Mouse (Mus musculus) CH12.LX (cell line): Measurements from ENCODE around the gene Pmis2. TPM values are rescaled to one million over a fixed set of nuclear protein-coding genes. Genes with fewer than 3 reads are reported as not detected.

Experiments
- DNase-seq: peaks from one replicate; pipeline ENCODE4 v3.0.0-alpha.2; 2013; ENCODE audit errors: extremely low read depth
- H3K27ac ChIP-seq: 2 replicates; pipeline ENCODE4 v1.5.1; 2012; ENCODE audit warnings: low read depth, mild to moderate bottlenecking, control low read depth, moderate library complexity; ENCODE audit not compliant: insufficient read depth
- H3K27me3 ChIP-seq: replicated peaks from 2 replicates; pipeline ENCODE3; 2012; ENCODE audit warnings: inconsistent platforms
- H3K36me3 ChIP-seq, 2 experiments: replicated peaks in 1 of 2; 2 replicates each; pipeline versions ENCODE3 to v1.6.1; 2012; ENCODE audit warnings: inconsistent platforms in 1 of 2, low read length in 1 of 2, mild to moderate bottlenecking in 1 of 2, mixed read lengths in 1 of 2, moderate library complexity in 1 of 2; ENCODE audit not compliant: control insufficient read depth in 1 of 2, insufficient read depth in 1 of 2
- H3K4me1 ChIP-seq, 2 experiments: 2 replicates each; pipeline ENCODE4 v1.6.1; 2012; ENCODE audit warnings: inconsistent platforms in 1 of 2, moderate library complexity in 1 of 2; ENCODE audit not compliant: insufficient read depth in 2 of 2, control insufficient read depth in 1 of 2
- H3K4me2 ChIP-seq: 2 replicates; pipeline ENCODE4 v1.6.1; 2012; ENCODE audit warnings: low read depth, mild to moderate bottlenecking, control low read depth; ENCODE audit not compliant: poor library complexity, insufficient read depth, severe bottlenecking
- H3K4me3 ChIP-seq, 3 experiments: fragments of 150-350 bp in 1 of 3; sonication (generic) in 1 of 3; replicated peaks in 1 of 3; 2 replicates each; pipeline versions ENCODE3 to v1.5.1; 2011 to 2012; ENCODE audit warnings: low read depth in 2 of 3, low read length in 2 of 3, mild to moderate bottlenecking in 2 of 3, moderate library complexity in 2 of 3, control low read depth in 1 of 3, improper control_type of control experiment in 1 of 3, inconsistent platforms in 1 of 3, mixed read lengths in 1 of 3; ENCODE audit not compliant: poor library complexity in 1 of 3
- H3K79me2 ChIP-seq: replicated peaks from 2 replicates; pipeline ENCODE4 v1.6.1; 2012; ENCODE audit warnings: mild to moderate bottlenecking, moderate library complexity; ENCODE audit not compliant: control insufficient read depth, poor library complexity, insufficient read depth, severe bottlenecking; ENCODE audit errors: extremely low read depth
- H3K9ac ChIP-seq: 2 replicates; pipeline ENCODE4 v1.6.1; 2012; ENCODE audit warnings: low read depth, mild to moderate bottlenecking, control low read depth, moderate library complexity; ENCODE audit not compliant: insufficient read depth
- H3K9me3 ChIP-seq: replicated peaks from 2 replicates; pipeline ENCODE3; 2012; ENCODE audit warnings: low read length, inconsistent platforms, mixed read lengths
- BHLHE40 ChIP-seq: IDR thresholded peaks from 2 replicates; pipeline ENCODE4 v1.6.1; 2011; ENCODE audit warnings: mild to moderate bottlenecking, low read depth, low read length, improper control_type of control experiment
- CHD2 ChIP-seq: IDR thresholded peaks from 2 replicates; pipeline ENCODE4 v1.6.1; 2011; ENCODE audit warnings: low read length, improper control_type of control experiment
- CTCF ChIP-seq, 2 experiments: IDR thresholded peaks in 1 of 2; conservative IDR thresholded peaks in 1 of 2; 2 replicates each; pipeline ENCODE4 v1.5.1; 2011 to 2012; ENCODE audit warnings: low read depth in 2 of 2, low read length in 2 of 2, improper control_type of control experiment in 1 of 2, inconsistent platforms in 1 of 2, mild to moderate bottlenecking in 1 of 2, moderate library complexity in 1 of 2
- ELF1 ChIP-seq: IDR thresholded peaks from 2 replicates; pipeline ENCODE4 v1.6.1; 2014; ENCODE audit warnings: low read depth, mild to moderate bottlenecking, inconsistent platforms, low read length, improper control_type of control experiment
- ETS1 ChIP-seq: conservative IDR thresholded peaks from 2 replicates; pipeline ENCODE4 v1.6.1; 2012; ENCODE audit warnings: low read depth, mild to moderate bottlenecking, inconsistent platforms, low read length, improper control_type of control experiment, moderate library complexity
- GABPA ChIP-seq: IDR thresholded peaks from 2 replicates; pipeline ENCODE4 v1.6.1; 2012; ENCODE audit warnings: low read depth, low read length, improper control_type of control experiment, inconsistent platforms; ENCODE audit not compliant: insufficient replicate concordance
- HCFC1 ChIP-seq: IDR thresholded peaks from 2 replicates; pipeline ENCODE4 v1.6.1; 2012; ENCODE audit warnings: low read depth, mild to moderate bottlenecking, inconsistent platforms, low read length, improper control_type of control experiment
- IRF4 ChIP-seq: IDR thresholded peaks from 2 replicates; pipeline ENCODE4 v1.6.1; 2014; ENCODE audit warnings: low read depth, mild to moderate bottlenecking, inconsistent platforms, low read length, improper control_type of control experiment
- JUN ChIP-seq: IDR thresholded peaks from 2 replicates; pipeline ENCODE4 v1.6.1; 2011; ENCODE audit warnings: low read depth, mild to moderate bottlenecking, low read length, improper control_type of control experiment, moderate library complexity; ENCODE audit not compliant: insufficient read depth
- KAT2A ChIP-seq: IDR thresholded peaks from 2 replicates; pipeline ENCODE4 v1.6.1; 2012; ENCODE audit warnings: low read length, improper control_type of control experiment, inconsistent platforms; ENCODE audit not compliant: insufficient replicate concordance
- MAX ChIP-seq: IDR thresholded peaks from 2 replicates; pipeline ENCODE4 v1.6.1; 2011; ENCODE audit warnings: low read length, improper control_type of control experiment
- MAZ ChIP-seq: IDR thresholded peaks from 2 replicates; pipeline ENCODE4 v1.6.1; 2012; ENCODE audit warnings: low read depth, mild to moderate bottlenecking, inconsistent platforms, low read length, improper control_type of control experiment, moderate library complexity
- MEF2A ChIP-seq: IDR thresholded peaks from 2 replicates; pipeline ENCODE4 v1.6.1; 2014; ENCODE audit warnings: low read depth, mild to moderate bottlenecking, inconsistent platforms, low read length, improper control_type of control experiment, borderline replicate concordance
- MXI1 ChIP-seq: IDR thresholded peaks from 2 replicates; pipeline ENCODE4 v1.6.1; 2011; ENCODE audit warnings: mild to moderate bottlenecking, low read depth, low read length, improper control_type of control experiment
- MYC ChIP-seq: IDR thresholded peaks from 2 replicates; pipeline ENCODE4 v1.6.1; 2011; ENCODE audit warnings: low read depth, mild to moderate bottlenecking, improper control_type of control experiment, low read length
- NELFE ChIP-seq: IDR thresholded peaks from 2 replicates; pipeline ENCODE4 v1.6.1; 2011; ENCODE audit warnings: low read depth, low read length, improper control_type of control experiment
- POLR2A ChIP-seq: IDR thresholded peaks from 2 replicates; pipeline ENCODE4 v1.6.1; 2011; ENCODE audit warnings: low read depth, mild to moderate bottlenecking, improper control_type of control experiment, low read length
- SIN3A ChIP-seq: IDR thresholded peaks from 2 replicates; pipeline ENCODE4 v1.6.1; 2012; ENCODE audit warnings: low read length, improper control_type of control experiment, inconsistent platforms
- TBP ChIP-seq: conservative IDR thresholded peaks from 2 replicates; pipeline ENCODE4 v1.6.1; 2011; ENCODE audit warnings: low read depth, low read length, improper control_type of control experiment
- TCF12 ChIP-seq: IDR thresholded peaks from 2 replicates; pipeline ENCODE4 v1.6.1; 2014; ENCODE audit warnings: low read depth, mild to moderate bottlenecking, inconsistent platforms, low read length, improper control_type of control experiment
- ZC3H11A ChIP-seq: IDR thresholded peaks from 2 replicates; pipeline ENCODE4 v1.6.1; 2012; ENCODE audit warnings: low read depth, mild to moderate bottlenecking, inconsistent platforms, low read length, improper control_type of control experiment
- ZKSCAN1 ChIP-seq: IDR thresholded peaks from 2 replicates; pipeline ENCODE4 v1.6.1; 2012; ENCODE audit warnings: low read depth, inconsistent platforms, low read length, improper control_type of control experiment, borderline replicate concordance
- ZMIZ1 ChIP-seq: IDR thresholded peaks from 2 replicates; pipeline ENCODE4 v1.6.1; 2012; ENCODE audit warnings: low read depth, mild to moderate bottlenecking, inconsistent platforms, low read length, improper control_type of control experiment
- dilution Hi-C: fragments of 300-500 bp; cut with MboI; formaldehyde crosslinking; loops from 2 replicates; pipeline ENCODE4 v1.14.3; 2020; ENCODE audit warnings: low sequenced_read_pairs; ENCODE audit not compliant: extremely low pct_unique_long_range_greater_than_20kb, extremely low pct_ligation_motif_present
- in situ Hi-C: fragments of 300-500 bp; cut with MboI; formaldehyde crosslinking; loops from 3 replicates; pipeline ENCODE4 v1.14.3; 2019; ENCODE audit warnings: low sequenced_read_pairs, low pct_ligation_motif_present, low pct_unique_long_range_greater_than_20kb, mixed read lengths
- polyA plus RNA-seq: library from polyadenylated mRNA; unstranded; fragments of >175 nt; gene quantifications from 2 replicates; pipeline ENCODE4 v1.2.1, GENCODE M21; 2012; ENCODE audit warnings: low read depth; ENCODE audit not compliant: insufficient read length
- total RNA-seq, 2 experiments: library from RNA; depleted of rRNA; stranded (reverse); fragments of 300-350 nt in 1 of 2; fragments of >200 nt in 1 of 2; gene quantifications; 2 replicates each; pipeline ENCODE4 v1.2.3; 2012 to 2014

Pmis2 gene
- total and polyA plus RNA-seq, 3 experiments: not detected

DNA sequence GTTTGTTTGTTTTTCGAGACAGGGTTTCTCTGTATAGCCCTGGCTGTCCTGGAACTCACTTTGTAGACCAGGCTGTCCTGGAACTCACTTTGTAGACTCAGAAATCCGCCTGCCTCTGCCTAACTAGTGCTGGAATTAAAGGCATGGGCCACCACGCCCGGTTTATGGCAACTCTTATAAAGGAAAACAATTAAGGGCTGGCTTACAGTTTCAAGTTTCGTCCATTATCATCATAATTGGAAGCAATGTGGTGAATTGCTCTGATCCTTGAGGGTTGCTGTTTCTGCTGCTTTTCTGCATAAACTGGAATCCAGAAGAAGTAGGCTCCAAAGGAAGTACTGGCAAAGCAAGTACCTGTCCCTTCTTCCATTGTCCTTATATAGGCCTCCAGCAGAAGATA lies 44.8 kb downstream of the Pmis2 start:
- dilution Hi-C loops: no loop called here
- Histone ChIP-seq H3K4me1 (peaks cover 16 to 35% of the 10 kb centered on the region in 2 experiments), H3K27me3 (no peaks in the 10 kb centered on the region), H3K9ac (no peak overlapping the region), H3K9me3 (no peaks in the 10 kb centered on the region), H3K27ac (no peak overlapping the region), H3K79me2 (peaks cover 24% of the 10 kb centered on the region), H3K36me3 (peaks cover 19 to 31% of the 10 kb centered on the region in 2 experiments), H3K4me2 (no peak overlapping the region; the same call in 1 of the 2 replicates), H3K4me3 (no peak overlapping the region)
- TF ChIP-seq ETS1: no peak
- no peak for TF ChIP-seq CHD2
- TF ChIP-seq BHLHE40: no peak
- TF ChIP-seq ZMIZ1: no peak
- no peak for TF ChIP-seq JUN
- no peak for TF ChIP-seq MEF2A
- no peak for DNase-seq
- in situ Hi-C loops: no loop called here

DNA sequence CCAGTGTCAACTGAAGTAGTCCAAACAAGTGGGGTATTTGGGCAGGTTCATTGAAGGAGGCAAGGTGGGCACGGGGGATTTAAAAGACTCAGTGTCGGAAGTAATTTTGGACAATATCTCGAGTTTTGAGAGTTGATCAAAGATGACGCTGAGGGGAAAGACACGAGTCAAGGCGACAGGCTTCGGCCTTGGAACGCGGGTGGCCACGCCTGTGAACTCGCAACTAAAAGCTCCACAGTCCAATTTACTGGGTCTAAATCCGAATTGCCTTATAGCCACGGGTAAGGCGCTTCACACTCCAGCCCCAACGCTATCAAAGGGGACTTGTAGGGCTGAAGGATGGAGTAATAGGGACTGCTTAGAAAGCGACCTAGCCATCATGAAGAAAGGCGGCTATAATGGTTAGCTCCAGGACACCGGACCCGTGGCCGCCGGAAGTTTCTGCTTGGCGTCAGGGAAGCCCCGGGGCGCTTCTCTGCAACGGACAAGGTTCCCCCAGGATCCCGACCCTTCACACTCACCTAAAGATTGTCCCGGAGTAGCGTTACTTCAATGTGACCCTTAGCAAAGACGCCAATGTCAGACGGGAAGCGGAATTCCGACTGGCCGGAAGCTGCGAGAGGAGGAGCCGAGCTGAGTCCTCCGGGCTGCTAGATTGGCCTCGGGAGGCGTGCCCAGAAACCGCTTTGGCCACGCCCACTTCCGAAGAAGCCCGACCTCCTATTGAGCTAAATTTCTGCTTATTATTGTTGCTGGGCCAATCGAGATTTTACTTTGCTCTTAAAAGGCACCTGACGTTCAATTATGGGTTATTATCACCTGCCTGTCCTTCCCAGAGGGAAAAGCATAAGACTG lies 45.6 kb downstream of the Pmis2 start, which contains the start of gene Cox6b1:
Gene Cox6b1 (minus strand): TSS at position 622 of the 855 bp plus-strand sequence.
- in situ Hi-C loops: no loop called here
- H3K9me3 ChIP-seq: no peaks in the 10 kb centered on the region
- DNase-seq: peak; percentile 94
- peak; percentile 82 for TF ChIP-seq NELFE
- no peak for TF ChIP-seq CTCF (conservative IDR thresholded peaks at IDR 0.05 in 1 of 2, IDR thresholded peaks at IDR 0.05 in 1 of 2; ENCODE audit: low read depth in 2 of 2, low read length in 2 of 2)
- 0 out of 2 replicates have a peak, but pooled peaks have one; percentile 7 for TF ChIP-seq MAX
- TF ChIP-seq MYC: 0 out of 2 replicates have a peak, but pooled peaks have one; percentile 36
- peak; percentile 73 for TF ChIP-seq SIN3A
- TF ChIP-seq IRF4: peak; percentile 25; the same call in 1 of the 2 replicates
- TF ChIP-seq GABPA: peak; percentile 61
- TF ChIP-seq TCF12: peak; percentile 74
- TF ChIP-seq TBP: peak; percentile 82
- TF ChIP-seq POLR2A: peak; percentile 89
- no peak for TF ChIP-seq MAZ
- TF ChIP-seq ZKSCAN1: no peak
- TF ChIP-seq HCFC1: peak; percentile 88
- peak; percentile 52; the same call in 1 of the 2 replicates for TF ChIP-seq MXI1
- TF ChIP-seq ELF1: peak; percentile 89
- TF ChIP-seq ZC3H11A: no peak
- peak; percentile 66; the same call in 1 of the 2 replicates for TF ChIP-seq KAT2A
- TF ChIP-seq, all 38 proteins: peak for 13
- H3K4me2 ChIP-seq: peak within 1 kb of the TSS; percentile 88
- no peaks in the 10 kb centered on the region for H3K27me3 ChIP-seq
- dilution Hi-C loops: no loop called here
- H3K36me3 ChIP-seq: peaks cover 22 to 38% of the 10 kb centered on the region in 2 experiments
- H3K4me1 ChIP-seq: peaks cover 16 to 35% of the 10 kb centered on the region in 2 experiments
- H3K27ac ChIP-seq: no peak within 1 kb of the TSS
- peak within 1 kb of the TSS; percentile 66 to 99 (median 70) for H3K4me3 ChIP-seq
- peaks cover 30% of the 10 kb centered on the region for H3K79me2 ChIP-seq
- peak within 1 kb of the TSS; percentile 67 for H3K9ac ChIP-seq
